Mouse (Mus musculus) cerebellum, postnatal 14 days (tissue): ENCODE measurements at regions not wholly inside any gene's neighbourhood (a gene's known extent, or its start where the extent isn't known, plus 50 kb on each side); places are given as distances from the start of the nearest gene placed in this dataset.

ENCODE experiments used
- DNase-seq, 2 experiments: peaks; one replicate each; pipeline ENCODE4 v3.0.0; 2021; ENCODE audit warnings: mixed read lengths in 2 of 2

DNA sequence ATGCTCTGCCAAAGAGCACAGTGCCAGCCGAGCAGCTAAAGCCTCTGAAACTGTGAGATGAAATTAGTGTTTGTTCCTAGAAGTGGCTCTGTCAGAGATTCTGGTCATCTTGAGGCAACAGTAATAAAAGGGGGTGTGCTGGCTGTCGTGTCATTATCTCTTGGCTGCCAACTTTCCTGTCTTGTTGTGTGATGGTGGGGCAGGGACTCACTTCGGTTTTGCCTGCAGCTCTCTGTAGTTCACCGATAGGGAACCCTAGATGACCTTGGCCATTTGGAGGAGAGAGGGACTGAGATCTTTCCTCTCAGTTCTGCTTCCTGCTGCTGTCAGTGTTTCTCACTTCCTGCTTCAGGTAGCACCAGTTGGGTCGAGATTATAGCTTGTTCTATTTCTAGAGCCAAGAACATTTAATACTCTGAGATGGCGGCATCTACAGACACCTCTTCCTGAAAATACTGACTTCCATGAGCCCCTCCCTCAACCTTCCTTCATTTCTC lies 159.8 kb upstream of the Kbtbd8 start:
- DNase-seq = no peak

DNA sequence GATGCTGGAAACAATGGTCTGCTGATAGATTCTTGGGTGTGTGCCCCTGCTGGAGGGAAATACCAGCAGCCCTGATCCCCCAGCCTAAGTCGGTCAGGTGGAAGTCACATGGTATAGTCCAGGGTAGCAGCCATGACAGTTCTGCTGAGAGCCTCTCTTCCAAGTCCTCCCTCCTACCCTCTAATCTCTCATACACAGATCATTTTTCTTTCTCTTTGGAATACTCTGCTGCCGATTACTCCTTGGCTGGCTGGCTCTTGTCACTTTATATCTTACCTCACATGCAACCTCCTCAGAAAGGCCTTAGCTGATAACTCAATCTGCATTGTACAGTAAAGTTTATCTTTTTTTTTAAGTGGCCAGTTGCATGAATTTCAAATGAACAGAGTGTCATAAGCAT lies 162.5 kb upstream of the Kbtbd8 start:
- no peak for DNase-seq

DNA sequence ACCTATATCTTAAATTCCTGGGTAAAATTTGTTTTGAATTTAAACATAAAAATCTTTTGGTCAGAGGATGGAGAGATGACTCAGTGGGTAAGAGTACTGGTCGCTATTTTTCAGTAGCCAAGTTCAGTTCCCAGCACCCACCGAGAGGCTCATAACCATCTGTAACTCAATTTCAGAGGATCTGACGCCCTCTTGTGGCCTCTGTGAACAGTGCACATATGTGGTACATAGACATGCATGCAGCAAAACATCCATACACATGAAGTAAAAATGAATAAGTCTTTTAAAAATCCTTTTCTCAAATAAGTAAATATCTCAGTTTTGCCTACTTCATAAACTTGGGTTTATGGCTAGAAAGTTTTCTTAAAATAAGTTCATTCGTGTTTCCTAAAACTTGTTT lies 163.4 kb upstream of the Kbtbd8 start:
- no peak for DNase-seq

DNA sequence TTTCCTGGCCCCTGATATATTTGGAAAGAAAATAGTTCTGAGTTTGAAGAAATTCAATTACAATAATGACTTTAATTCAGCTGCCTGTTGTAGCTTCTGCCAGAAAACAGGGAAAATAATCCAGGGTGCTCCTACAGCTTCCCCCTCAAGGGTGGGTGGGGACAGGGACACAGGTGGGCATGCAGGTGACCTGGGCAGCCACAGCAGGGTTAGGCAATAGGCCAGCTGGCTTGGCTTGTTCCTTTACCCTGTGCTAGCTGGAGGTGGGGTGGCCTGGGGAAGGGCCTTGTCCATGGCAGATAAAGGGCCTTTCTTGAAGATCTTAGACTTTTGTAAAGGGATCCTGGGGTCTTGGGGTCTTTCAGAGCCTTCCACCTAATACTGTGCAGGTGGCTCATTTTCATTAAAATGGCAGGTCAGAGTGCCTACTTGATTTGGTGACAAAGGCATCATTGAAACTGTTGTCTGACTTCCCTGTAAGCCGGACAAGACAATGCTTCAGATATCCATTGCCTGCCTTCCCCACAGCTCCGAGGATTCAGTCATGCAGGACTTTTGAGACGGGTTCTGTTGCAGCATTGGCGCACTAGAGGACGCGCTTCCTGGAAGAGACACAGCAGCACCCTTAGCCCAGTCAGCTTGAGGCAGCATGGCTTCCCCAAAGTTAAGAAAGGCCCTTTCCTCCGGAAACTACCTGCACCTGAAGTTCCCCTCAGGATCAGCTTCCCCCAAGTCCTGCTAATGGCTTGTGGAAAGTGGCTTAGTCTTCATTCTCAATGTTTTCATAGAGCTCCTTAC lies 164.9 kb upstream of the Kbtbd8 start:
- DNase-seq = no peak

DNA sequence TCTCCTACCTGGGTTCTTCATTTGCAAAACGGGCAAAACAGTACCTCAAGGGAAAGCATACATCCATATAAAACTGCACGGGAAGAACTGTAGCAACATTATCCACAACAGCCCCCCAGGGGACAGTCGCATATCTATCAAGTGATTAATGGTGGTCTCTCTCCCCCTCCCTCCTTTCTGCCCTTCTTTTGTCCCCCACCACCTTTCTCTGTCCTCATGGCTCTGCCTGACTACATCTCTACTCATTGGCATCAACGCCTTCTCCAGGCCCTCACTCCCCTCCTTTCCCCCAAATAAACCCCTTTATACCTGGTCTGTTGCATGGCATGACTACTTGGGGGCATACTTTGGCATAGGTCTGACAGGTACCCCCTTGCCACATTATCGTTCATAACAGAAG lies 166.1 kb upstream of the Kbtbd8 start:
- no peak for DNase-seq

DNA sequence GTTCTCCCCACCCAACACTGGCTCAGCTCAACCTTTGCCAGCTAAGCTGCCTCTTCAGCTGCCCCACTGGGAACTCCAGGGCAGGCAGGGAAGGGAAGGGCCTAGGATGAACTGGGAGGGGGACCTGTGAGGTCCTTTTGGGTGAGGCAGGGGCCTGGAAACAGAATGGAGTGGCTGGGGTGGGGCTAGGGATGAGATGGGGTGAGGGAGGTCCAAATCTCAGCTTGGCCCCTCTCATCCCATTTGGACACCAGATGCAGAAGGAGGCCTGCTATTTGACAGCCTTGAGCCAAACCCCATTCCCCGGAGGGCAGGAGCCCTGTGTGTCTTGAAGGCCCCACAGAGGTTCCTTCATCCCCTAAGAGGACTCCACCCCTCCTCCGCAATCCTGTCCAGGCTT lies 166.7 kb upstream of the Kbtbd8 start:
- no peak for DNase-seq

DNA sequence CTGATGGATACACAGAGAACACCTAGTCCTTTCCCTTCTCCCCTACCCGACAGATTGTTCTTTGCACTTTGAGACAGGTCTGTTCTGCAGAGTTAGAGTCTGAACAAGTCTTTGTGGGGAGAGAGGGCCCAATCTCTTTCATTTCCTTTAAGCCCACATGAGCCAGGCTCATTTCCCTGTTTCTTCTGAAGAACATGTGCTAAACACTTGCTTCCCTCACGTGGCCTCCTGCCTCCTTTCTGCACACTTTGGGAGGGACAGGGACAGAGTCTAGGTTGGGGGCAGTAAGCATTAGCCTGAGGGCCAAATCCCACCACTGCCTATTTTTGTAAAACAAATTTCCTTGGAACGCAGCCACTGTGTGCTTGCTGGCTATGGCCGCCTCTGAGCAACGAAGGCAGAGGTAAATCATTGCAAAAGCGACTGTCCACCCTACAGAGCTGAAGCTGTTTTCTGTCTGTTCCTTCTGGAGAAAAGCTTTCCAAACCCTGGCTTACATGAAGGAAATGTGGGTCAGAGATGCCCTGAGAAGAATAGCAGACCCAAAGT lies 170.6 kb upstream of the Kbtbd8 start:
- no peak for DNase-seq

DNA sequence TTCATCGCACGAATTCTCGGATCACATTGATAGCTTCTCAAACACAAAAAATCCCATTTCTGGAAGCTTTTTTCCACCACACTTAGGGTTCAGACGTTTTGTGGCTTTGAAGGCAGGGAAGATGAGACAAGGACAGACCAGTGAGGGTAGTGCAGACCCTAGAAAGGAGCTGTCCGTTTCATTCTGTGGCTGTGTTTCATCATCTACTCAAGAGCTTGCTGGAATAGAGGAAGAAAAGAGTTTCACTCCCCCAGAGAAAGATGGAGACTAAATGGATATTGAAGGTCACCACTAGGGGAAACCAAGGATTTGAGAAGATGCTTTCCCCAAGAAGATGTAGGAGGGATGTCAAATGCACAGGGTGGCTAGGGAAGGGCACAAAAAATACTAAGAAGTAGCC lies 171.3 kb upstream of the Kbtbd8 start:
- DNase-seq = no peak

DNA sequence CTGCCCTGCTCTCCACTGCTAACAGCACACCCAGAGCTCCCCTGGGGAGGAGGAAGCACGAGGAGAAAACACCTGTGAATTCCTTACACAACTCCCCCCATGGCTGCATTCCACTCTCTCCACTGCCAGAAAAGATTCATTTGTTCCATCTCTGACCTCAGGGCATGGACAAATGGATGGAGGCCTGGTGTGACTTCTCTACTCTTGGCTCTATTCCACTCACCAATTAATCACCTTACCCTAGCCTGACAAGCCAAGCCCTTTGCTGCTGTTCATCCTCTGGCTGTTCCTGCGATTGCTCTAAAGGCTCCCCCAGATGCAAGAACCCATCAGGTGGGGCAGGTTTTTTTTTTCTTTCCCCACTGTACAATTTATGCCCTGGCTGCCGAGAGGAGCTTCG lies 172.8 kb upstream of the Kbtbd8 start:
- DNase-seq = no peak

DNA sequence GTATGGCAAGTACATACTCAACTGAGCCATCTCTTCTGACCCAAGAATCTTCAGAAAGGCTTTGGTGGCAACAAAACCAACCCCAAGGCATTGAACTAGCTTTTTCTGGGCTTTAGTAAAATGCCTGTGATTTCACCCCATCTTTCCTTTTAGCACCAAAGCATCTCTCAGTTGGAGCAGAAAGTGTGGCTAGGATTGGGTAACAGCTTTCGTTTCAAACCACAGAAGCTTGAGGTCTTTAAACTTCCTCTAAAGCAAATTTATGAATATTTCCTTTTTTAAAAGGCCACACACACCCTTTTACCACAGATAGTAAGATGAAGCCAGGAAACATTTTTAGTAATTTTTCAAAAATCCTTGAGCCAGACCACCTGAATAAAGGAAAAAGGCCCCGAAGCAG lies 178.1 kb upstream of the Kbtbd8 start:
- DNase-seq = no peak

DNA sequence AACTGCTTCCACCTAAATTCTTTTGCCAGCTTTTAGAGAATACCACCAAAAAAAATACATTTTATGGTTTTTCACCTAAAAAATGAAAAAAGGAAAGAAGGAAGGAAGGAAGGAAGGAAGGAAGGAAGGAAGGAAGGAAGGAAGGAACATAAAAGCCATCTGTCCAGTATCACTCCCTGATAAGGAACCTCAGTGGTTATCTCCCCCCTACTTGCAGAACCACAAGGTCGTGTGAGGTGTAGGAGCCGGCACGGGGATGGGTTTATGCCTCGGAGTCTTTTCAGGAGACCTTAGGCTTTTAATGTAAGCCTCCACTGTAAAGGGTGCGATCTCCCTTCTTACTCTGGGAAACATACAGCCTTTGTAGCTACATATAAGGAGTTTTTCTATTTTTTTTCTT lies 180.8 kb upstream of the Kbtbd8 start:
- no peak for DNase-seq

DNA sequence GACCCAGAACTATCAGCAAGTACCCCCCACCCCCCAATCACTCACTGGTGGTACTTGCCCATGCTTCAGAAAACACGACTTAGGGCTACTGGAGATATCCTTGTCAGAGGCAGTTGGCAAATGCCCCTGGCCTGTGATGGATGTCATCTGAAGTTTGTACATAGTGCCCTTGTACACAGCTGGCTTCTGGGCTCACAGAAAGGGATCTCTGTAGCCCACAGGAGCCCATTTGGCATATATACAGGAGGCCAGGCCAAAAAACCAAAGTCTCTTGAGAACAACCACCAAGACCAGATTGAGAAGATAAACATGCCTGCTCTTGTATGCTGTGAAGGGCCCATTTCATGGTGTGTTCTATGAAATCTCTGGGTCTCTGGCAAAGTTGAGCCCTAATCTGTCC lies 181.3 kb upstream of the Kbtbd8 start:
- DNase-seq = no peak

DNA sequence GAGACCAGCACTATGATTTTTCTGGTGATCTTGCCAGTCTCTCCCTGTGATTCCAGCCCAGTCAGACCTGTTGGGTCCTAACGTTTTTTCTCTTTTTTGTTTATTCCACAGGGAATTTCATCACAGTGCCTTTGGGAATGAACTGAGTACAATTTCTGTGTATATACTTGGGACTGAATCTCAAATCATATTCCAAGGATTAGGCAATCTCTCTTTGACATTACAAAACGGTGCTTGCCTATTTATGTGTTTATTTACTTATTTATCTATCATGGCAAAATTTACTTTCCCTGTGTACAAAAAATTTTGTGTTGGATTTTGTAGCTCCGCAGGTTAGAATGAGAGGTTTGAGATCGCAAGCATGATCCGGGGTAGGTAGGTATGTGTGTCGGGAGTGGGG lies 189.2 kb upstream of the Kbtbd8 start:
- no peak for DNase-seq

DNA sequence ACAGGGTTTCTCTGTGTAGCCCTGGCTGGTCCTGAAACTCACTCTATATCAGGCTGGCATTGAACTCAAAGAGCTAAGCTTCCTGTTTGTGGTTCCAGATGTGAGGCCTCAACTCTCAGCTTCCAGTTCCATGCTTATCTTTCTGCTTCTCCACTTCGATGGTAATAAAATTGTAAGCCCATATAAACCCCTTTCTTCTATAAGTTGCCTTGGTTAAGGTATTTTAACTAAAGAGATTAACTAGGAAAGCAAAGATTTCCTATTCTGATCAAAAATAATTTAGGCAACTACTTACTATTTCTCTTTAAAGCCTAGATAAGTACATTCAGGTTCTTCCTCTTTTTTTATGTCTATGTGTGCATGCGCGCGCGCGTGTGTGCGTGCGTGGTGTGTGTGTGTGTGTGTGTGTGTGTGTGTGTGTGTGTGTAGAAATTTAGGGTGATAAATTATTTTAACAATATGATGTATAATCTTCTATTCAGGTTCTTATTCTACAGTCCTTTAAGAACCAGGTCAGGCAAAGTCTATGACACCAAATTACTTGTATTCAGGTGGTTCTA lies 190.3 kb upstream of the Kbtbd8 start:
- DNase-seq = no peak

DNA sequence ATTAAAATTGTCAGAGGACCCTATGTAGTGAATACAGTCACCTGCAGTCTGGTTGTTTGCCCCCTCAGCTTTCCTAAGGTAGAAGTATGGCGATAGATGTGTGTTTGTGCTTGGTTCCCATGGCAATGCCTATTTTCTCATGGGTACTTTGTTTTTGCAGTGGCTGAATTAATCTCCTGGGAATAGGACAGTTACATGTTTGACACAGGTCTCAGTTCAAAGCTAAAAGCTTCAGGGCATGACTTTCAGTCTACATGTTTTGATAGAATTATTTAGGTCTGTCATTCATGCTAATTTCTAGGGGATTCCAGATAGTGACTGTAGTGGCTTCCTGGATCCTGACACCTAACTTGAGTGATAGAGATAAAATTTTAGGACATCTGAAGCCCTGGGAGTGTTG lies 191.6 kb upstream of the Kbtbd8 start:
- DNase-seq = no peak

DNA sequence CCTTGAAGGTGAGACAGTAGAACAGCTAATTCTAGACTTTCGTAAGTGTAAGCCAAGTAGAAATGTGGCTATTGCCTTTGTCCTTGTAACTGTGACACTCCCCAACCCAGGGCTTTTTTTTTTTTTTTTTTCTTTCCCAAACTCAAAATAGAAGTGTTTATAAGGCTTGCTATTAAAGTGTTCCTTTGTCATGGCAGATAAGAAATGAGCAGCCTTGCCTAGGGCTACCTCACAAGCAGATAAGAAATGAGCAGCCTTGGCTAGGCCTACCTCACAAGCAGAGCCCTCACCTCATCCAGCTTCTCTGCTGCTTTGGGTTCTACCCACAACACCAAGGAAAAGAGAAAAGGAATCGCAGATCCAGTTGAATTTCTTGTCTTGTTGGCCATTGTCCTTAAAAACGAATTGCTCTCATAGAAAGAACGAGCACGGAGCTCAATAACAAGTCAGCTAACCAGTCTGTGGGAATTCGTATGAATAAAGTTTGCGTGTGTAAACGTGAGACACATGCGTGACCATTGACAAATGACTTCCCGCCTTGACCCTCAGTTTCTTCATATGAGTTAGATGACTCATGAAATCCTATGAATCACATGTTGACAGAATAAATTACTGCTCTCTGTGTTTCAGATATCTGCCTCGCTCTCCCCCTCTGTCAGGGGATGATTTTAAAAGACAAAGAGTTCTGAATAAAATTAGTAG lies 192.6 kb upstream of the Kbtbd8 start:
- no peak for DNase-seq

DNA sequence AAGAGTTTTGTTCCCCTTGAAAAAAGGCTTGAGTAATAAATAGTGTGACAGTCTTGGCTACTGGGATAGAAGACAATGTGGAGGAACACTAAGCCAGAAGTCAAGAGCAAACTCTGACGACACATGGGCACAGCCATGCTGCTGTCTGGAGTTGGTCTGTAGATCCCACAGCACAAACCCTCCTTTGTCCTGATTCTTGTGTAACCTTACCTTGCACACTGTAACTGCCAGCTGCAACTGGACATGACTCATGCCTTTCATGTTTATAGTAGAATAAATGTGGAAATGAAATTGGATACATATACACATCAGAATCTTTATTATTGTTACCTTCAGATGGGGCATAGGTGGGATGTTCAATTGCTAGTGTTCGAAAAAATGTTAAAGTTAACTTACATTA lies 195.3 kb upstream of the Kbtbd8 start:
- DNase-seq = no peak

DNA sequence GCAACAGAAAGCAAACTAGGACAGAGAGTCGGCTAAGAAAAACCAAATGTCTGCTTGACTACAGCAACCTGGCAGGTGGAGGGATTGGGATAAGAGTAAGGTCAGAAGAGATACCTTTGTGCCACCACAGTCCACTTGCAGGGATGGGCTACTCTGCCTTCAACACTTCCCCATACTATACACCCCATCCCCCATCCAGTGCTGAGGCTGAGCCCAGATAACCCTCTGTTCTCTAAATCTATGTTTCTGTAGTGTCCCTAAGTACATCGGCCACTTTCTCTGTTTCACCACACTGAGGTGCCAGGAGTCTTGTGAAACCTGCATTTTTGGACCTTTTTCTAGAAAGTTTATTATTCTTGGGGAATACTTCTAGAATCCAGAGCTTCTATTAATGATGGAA lies 196.3 kb upstream of the Kbtbd8 start:
- no peak for DNase-seq

DNA sequence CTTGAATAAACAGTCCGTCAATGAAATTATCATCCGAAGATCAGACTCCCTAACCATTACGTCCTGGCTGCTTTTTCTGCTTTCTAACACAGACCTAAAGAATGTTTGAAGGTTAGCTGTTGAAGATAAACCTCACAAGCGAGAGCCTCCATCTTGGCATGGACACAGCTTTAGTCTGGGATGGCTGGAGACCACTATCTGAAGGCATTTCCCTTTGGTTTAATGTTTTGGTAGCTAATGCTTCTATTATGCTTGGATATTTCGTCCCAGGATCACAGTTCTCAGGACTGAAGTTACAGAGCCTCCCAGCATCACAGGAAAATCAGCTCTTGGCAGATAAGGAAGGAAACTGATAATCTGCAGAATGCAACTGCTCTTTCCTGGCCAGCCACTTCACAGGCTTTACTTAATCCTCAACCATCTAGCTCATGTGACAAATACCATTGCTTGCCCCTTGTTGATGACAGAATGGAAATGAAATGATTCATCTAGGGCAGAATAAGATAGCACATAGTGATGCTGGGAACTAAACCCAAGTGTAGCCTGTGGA lies 197.8 kb upstream of the Kbtbd8 start:
- no peak for DNase-seq

DNA sequence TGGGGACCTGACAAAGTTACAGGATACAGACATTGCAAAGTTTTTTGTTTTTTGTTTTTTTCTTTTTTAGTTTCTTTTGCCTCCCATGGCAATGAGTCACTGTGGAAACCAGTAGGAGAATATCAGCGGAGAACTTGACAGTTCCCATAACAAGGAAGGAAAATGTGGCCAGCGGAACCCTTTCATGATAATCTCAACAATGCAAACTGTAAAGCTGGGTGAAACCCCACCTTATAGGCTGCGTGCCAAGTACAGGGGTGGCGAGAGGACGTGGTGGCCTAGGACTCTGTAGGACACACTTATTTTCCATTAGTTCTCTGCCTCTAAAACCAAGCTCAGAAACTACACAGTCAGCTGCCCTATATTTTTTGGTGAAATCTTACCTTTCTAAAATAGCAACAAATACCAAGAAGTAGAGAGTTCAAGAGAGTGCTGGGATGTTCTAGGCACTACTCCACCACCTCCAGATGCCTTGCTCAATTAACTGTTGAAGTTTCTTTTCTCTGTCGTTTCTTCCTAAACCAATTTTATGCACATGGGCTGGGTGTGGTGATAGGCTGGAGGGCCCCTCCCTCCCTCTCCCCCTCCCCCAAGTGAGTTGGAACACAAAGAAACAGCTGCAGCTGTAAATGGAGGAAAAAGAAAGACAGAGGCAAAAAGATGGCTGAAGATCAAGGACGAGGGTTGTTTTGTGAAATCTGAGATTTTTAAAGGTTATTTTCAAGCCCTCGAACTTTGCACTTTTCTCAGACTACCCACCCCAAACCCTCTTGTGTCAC lies 201.0 kb upstream of the Kbtbd8 start:
- no peak for DNase-seq

DNA sequence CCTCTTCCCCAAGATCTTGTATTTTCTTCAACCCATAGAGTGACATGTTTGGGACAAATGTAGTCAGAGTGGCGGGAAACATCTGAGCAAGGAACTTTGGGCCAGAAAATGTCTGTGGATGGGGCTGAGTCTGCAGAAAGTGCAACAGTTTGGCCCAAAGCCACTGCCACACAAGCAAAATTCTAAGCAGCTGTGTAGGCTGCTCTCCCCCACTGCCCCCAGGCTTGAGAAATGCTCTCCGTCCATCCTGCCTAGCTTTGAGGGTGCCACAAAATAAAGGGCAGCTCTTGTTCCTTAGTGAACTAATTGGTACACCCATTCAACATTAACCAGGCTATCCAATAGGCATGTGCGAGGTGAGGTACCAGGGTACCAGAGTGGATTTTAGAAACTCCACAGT lies 205.2 kb upstream of the Kbtbd8 start:
- DNase-seq = peak in 1 of 2 experiments; percentile 2

DNA sequence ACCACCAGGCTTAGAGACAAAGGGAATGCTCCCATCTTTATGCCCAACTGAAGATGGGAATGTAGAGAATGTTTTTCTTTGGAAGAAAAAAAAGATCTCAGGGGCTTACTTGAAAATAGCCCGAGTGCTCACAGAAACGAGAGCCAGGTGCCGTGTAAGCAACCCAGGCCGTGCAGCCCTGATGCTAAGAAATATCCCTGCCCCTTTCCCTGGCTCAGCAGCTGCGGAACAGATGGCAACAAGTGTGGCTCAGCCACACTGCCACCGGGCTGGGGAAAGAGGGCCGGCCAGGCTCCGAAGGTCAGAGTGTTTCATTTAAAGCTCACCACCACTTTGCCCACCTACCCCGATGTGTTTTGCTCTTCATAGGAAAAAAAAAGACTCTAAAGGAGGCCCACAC lies 205.7 kb upstream of the Kbtbd8 start:
- peak in 1 of 2 experiments; percentile 6 for DNase-seq

DNA sequence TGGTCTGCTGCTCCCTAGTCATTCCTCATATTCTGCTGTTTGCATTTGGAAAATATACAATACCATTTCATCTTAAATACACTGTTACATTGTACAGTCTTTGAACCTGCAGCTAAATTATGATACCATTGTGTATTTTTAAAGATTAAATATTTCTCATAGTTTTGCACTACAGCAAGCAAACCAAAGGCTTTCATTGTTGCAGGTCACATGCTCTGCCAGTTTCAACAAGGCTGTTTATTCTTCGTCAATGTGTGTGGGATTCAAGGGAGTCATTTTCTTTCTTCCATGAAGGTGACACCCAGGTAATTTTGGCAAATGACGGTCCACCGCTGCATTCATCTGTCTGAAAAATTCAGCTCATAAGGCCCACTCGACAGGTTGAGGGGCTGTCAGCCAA lies 200.9 kb upstream of the Lrig1 start:
- no peak for DNase-seq
